Mouse (Mus musculus) lung, postnatal 10 days (tissue): ENCODE measurements around the gene Vgll4.
A peak's percentile ranks its signal among the peaks of the same experiment; 100 is the strongest.

Experiments used
- DNase-seq: peaks from one replicate; pipeline ENCODE4 v3.0.0; 2021

Vgll4 gene

GRCm38 (mm10) chr6:114917129-114917528 lies 52.7 kb downstream of the Vgll4 start:
- DNase-seq, result no peak

DNA sequence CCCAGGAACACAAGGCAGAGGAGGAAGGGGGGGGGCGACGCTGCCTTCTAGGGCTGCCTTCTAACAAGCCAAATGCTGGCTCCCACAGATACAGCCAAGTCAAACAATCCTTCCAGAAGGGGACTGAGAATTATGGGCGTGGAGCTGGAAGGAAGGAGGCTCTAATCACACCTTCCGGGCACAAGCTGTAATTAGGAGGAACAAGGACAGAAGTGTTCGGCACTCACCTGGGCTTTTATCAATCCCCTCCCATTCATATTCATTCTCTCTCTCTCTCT lies 53.1 kb downstream of the Vgll4 start:
- no peak for DNase-seq

DNA sequence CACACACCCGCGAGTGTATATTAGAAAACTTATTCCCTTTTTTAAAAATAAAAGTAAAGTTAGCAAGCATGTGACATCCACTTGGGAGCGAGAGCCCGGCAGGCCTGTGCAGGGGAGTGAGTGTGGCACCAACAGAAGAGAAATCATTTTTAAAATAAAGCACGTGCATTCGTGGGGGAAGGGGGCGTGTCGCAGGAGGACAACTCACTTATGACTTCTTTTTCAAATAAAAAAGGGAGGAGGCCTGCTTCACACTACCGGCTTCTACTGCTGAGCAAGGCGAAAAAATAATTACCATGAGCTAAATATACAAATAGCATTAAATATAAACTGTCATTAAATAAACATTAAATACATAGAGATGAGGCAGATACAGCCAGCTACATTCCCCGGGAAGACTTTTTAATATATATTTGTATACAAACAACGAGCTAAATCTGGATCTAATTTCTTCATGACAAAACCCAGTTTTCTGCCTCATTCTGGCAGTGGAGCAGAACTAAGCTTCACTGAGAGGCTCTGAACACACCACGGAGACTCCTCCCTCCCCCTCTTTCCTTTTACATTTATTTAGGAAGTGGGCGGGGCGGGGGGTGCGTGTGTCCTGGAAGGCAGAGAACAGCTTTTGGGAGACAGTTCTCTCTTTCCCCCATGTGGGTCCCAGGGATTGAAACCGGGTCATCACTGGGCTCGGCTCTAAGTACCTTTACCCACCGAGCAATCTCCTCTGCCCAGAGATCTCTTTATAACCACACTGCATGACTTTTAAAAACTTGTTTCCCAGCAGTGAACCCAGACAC lies 53.7 kb downstream of the Vgll4 start:
- no peak for DNase-seq

DNA sequence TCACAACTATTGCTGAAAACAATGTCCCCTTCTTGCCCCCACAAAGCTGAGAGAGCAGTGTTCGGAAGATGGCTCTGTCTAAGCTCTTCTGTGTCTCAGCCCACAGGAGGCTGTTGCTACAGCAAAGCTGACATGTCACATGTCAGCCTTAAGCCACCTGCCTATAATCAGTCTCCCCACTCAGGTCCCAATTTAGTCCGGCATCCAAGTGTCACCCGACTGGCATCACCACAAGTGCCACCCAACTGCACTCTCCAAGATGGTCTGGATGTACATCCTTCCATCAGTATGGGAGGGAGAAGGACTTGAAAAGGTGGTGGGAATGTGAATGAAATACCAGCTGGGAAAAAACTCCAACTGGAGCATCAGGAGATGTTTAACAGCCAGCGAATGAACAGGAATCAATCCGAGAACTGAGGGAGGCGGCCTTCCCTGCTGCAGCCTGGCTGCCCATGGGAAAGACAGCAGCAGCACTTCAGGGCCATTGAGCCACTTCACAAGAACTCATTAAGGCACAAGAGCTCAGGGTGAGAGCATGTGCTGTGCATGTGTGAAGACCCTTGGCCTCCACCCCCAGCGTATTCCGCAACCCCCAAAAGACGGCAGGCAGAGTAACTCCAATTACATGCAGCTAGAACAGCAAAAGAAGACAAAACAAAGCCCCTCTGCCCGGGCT lies 55.6 kb downstream of the Vgll4 start:
- DNase-seq, result no peak

DNA sequence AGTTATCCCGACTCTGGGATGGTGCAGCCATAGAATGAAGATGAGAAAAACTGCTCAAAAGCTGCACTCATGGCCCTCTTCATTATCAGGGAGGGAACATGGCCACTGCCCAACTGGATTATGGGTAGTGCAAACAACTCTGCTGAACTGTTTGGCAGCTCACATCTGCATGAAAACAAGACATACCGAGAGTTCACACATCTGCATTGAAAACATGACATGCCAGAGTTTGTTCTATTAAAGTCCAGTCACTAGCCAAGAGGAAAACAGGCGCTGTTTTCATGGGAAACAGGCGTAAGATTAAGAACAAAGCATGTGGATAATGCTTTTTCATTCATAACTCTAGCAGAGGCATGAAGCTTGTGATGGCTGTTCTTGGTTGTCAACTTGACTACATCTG lies 56.7 kb downstream of the Vgll4 start:
- DNase-seq, result no peak

DNA sequence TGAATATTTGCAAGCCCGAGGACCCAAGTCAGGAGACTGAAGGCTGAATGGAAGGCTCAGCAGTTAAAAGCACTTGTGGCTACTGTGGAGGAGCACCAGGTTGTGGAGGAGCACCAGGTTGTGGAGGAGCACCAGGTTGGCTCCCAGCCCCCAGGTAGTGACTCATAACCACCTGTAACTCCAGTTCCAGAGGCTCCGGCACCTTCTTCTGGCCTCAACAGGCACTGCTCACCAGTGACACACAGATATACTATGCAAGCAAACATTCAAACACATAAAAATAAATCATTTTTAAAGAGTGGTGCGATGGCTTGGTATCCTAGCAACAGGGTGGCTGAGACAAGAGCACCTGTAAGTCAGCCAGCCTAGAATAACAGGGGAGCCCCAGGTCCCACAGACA lies 58.3 kb downstream of the Vgll4 start:
- no peak for DNase-seq

- DNase-seq, result no peak
These were observed 60.0 kb downstream of the Vgll4 start for GRCm38 (mm10) chr6:114909801-114910200.

DNA sequence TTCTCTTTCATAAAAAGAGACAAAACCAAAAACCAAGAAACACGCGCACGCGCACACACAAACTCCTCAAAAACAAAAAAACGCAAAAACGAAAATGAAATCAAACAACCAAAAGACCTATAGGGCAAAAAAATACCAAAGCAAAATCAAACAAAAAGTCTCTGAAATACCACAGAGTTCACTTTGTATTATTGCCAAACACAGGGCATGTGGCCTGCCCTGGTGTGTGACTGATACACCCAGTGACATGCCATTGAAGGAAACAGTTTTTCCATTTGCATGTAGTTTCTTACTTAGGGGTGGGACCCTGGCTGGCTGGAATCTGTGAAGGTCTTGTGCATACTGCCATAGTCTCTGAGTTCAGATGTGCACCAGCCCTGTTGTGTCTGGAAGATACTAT lies 62.3 kb downstream of the Vgll4 start:
- no peak for DNase-seq

GRCm38 (mm10) chr6:114906209-114906608 lies 63.6 kb downstream of the Vgll4 start:
- no peak for DNase-seq

- DNase-seq, result no peak
These were observed 64.4 kb downstream of the Vgll4 start for GRCm38 (mm10) chr6:114905253-114906028.

DNA sequence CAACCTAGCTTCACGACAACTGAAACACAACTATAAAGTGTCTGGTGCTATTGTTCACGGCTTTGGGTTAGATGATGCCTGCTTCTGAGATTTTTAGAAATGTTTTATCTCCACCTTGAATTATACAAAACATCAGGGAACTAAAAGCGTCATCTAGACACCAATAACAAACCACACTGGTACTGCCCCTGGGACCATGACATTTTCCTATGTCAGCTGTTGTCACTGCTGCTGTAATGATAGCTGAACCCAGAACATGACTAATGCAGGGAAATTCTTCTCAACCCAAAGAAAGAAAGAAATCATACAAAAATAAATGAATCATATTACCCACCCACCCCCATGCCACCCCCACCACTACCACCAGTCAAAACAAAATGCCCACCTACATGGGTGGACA lies 65.0 kb downstream of the Vgll4 start:
- DNase-seq, result no peak

DNA sequence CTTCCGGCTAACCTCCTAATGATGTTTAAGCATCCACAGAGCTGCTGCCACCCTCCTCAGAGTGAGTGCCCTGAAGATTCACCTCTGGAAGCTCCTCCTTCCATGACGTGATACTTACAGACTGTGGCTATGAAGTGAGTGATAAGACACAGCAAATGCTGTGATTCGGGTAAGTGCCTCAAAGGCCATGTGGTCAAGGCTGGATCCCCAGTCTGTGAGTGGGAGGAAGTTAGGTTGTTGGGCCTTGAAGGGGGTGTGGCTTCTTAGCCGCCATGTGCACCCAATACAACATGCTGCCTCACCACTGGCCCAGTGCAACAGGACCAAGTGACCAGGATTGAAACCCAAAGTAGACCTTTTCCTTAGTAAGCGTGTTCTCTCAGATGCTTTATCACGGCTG lies 65.6 kb downstream of the Vgll4 start:
- no peak for DNase-seq

GRCm38 (mm10) chr6:114901921-114902320 lies 67.9 kb downstream of the Vgll4 start:
- no peak for DNase-seq

DNA sequence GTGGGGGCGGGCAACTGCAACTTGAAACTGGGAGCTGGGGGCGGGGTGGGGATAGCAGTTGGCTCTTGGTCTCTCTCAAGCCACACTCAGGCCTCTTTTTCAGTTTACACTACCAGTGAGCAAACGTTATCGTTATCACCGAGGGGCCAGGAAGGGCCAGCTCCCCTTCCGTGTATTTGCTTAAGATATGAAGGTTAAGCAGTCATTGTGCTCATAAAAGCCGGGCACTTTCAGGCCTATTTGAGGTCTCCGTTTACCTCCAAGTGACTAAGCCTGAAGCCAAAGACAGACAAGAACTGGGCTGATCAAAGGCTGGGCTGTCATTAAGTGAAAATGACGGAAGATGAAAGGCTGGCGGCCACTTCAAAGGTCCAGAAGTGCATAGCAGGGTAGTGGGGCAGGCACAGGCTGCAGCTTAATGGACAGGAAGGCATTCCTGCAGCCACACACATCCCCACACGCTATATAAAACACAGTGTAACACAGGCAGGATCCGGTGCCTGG lies 68.4 kb downstream of the Vgll4 start:
- DNase-seq, result peak; percentile 73

GRCm38 (mm10) chr6:114900194-114900593 lies 69.6 kb downstream of the Vgll4 start:
- DNase-seq, result no peak

DNA sequence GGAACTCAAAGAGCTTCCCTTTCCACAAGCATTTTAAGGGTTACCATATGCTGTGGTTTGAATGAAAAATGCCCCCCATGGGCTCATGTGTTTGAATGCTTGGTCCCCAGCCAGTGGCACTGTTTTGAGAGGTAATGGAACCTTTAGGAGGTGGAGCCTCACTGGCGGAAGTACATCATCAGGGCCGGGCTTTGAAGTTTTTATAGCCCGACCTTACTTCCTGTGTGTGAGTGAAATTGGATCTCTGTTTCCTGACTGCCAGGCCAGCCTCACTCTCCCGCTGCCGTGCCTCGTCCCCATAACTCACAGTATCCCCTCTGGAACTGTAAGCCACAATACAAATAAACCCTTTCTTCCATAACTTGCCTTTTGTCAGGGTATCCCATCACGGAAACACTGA lies 70.1 kb downstream of the Vgll4 start:
- DNase-seq, result no peak

GRCm38 (mm10) chr6:114898949-114899348 lies 70.8 kb downstream of the Vgll4 start:
- no peak for DNase-seq

DNA sequence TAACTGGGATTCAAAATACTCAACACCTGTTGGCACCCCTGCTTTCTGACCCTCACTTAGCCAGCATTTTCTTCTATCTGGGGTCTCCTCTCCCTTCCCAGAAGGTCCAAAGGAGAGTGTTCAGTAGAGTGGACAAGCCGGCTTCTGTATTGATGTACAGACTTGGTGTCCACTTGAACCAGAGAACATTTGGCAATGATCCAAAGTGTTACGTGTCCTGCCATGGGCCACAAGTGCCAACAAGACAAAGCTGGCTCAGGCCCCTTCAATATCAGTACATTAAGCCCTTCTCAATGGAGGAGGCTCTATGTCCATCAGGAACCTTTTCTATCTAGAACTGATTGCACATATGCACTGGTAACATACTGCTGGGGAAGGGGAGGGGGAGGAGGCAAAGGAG lies 73.5 kb downstream of the Vgll4 start:
- no peak for DNase-seq

- DNase-seq, result no peak
These were observed 74.6 kb downstream of the Vgll4 start for GRCm38 (mm10) chr6:114895191-114895590.

DNA sequence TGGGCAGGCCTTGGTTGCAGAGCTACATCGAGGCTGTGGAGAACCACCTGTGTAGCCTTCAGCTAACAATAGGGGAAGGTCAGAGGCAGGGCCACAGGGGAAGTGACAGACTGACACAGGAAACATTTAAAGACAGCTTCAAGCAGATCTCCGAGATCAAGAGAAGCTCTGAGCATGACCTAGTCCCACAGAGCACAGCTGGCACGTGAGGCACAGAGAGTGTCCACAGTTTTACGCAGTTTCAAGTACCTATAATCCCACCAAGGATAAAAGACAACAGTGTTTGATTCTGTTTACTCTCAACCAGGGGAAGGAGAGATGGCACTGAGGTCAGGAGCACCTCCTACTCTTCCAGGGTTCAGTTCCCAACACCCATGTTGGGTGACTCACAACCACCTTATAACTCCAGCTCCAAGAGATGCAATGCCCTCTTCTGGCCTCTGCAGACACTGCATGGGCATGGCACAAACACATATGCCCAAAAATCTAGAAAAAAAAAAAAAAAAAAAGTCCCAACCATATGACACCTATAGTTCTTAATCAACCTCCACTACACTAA lies 75.2 kb downstream of the Vgll4 start:
- DNase-seq, result no peak

- DNase-seq, result peak; percentile 84
These were observed 76.2 kb downstream of the Vgll4 start for GRCm38 (mm10) chr6:114893427-114894209.

DNA sequence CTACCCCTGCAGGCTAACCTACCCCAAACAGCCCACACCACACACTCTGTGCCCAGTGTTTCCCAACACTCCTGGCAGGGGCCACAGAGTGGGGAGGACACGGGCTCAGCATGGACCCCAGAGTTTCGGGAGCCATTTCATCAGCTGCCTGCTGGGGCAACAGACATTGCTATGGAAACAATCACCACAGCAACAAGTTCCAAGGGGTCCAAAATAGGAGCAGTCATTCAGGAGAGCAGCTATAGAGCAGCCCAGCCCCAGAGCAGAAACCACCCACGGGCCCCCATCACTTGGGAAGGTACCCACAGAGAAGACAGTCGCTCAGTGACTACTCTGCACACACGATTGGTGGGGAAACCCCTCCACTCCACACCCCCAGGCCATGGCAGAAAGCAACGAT lies 77.4 kb downstream of the Vgll4 start:
- DNase-seq, result peak; percentile 73

GRCm38 (mm10) chr6:114891771-114892170 lies 78.0 kb downstream of the Vgll4 start:
- DNase-seq, result no peak
